Mouse (Mus musculus): ENCODE results near the gene Il16. TPM values are rescaled to one million over a fixed set of nuclear protein-coding genes. Genes with fewer than 3 reads are reported as not detected.

The Il16 gene
- polyA plus RNA-seq, 1 experiment from 2014 or later, result 7.2 TPM

DNA sequence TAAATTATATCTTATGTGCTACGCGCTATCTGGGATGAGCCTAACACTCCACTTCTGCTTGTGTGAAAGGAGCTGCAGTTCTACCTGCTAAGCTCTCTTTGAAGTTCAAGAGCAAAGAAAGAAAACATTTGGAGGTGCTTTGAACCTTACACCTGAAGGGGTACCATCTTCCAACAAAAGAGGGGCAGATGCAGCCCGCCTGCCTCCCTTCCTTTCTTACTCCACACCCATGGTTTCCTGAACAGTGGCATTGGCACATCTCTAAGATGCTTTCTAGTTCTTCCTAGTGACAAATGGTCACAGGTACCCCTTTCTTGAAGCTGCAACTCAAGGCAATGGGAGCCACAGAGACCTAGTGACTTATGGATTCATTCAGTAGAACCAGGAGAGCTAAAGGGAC is 83.8 kb downstream of the Il16 start:
- Histone ChIP-seq H3K4me1 (ENCODE audit: control insufficient read depth, insufficient read depth, low read length) (no peaks in the 10 kb centered on the region), H3K9ac (ENCODE audit: low read depth, low read length) (no peak overlapping the region), H3K4me2 (ENCODE audit: low read depth, low read length) (no peak overlapping the region), H3K27me3 (replicated peaks; ENCODE audit: control insufficient read depth, insufficient read depth, low read length) (no peaks in the 10 kb centered on the region), H3K9me3 (ENCODE audit: control insufficient read depth, low read length) (no peaks in the 10 kb centered on the region), H3K4me3 (ENCODE audit: low read depth, low read length) (no peak overlapping the region), H3K36me3 (ENCODE audit: control insufficient read depth, insufficient read depth, low read length) (no peaks in the 10 kb centered on the region), H3K27ac (replicated peaks; ENCODE audit: low read depth, low read length) (no peak overlapping the region)
- DNase-seq (ENCODE audit: low spot score), result no peak
- ATAC-seq (ENCODE audit: low read depth), result no peak
- 95% methylated on average over 3 of the region's 3 CpGs for WGBS

DNA sequence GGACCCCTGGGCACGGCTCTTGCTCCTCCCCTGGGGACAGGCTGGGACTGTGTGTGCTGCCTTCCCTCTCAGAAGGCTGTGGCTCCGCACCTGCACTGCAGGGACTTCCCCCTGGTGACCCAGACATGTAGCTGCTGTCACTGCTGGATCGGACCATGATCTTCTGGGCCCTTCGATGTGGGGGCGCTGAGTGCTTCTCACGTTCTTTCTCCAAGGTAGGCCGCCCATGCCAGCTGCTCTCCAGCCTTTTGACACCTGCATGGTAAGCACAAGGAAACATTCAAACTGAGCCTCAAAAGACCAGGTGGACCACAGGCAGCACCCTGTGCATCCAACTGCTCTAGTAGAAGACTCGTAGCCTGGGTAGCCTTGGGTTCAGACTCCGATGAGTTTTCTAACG is 84.5 kb downstream of the Il16 start:
- no peaks in the 10 kb centered on the region for H3K36me3 ChIP-seq (ENCODE audit: control insufficient read depth, insufficient read depth, low read length)
- no peak for DNase-seq (ENCODE audit: low spot score)
- no peak overlapping the region for H3K4me2 ChIP-seq (ENCODE audit: low read depth, low read length)
- no peak overlapping the region for H3K4me3 ChIP-seq (ENCODE audit: low read depth, low read length)
- 91% methylated on average over 10 of the region's 10 CpGs for WGBS
- no peaks in the 10 kb centered on the region for H3K27me3 ChIP-seq (replicated peaks; ENCODE audit: control insufficient read depth, insufficient read depth, low read length)
- no peak for ATAC-seq (ENCODE audit: low read depth)
- H3K9ac ChIP-seq (ENCODE audit: low read depth, low read length), result no peak overlapping the region
- no peaks in the 10 kb centered on the region for H3K9me3 ChIP-seq (ENCODE audit: control insufficient read depth, low read length)
- H3K27ac ChIP-seq (replicated peaks; ENCODE audit: low read depth, low read length), result no peak overlapping the region
- H3K4me1 ChIP-seq (ENCODE audit: control insufficient read depth, insufficient read depth, low read length), result no peaks in the 10 kb centered on the region

DNA sequence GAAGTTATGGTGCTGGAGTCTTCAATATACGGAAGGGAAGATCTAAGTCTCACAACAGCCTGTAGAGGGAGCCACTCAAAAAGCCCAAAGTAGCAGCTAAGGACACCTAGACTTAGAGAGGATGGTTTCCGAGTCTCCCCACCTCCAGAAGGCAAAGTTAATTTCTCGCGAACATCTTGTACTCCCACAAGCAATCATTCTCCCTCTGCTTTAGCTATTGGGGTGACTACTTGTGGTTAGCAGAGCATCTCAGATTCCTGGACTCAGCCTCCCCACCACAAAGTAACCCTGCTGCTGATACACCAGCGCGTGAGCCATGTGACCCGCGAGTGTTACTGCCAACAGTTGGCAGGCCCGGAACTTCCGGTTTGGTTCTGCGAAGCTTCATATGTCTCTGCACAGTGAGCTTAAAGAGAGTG is 85.2 kb downstream of the Il16 start:
- Histone ChIP-seq H3K4me2 (ENCODE audit: low read depth, low read length) (no peak overlapping the region), H3K9ac (ENCODE audit: low read depth, low read length) (no peak overlapping the region), H3K4me1 (ENCODE audit: control insufficient read depth, insufficient read depth, low read length) (no peaks in the 10 kb centered on the region), H3K36me3 (ENCODE audit: control insufficient read depth, insufficient read depth, low read length) (no peaks in the 10 kb centered on the region), H3K9me3 (ENCODE audit: control insufficient read depth, low read length) (no peaks in the 10 kb centered on the region), H3K27me3 (replicated peaks; ENCODE audit: control insufficient read depth, insufficient read depth, low read length) (no peaks in the 10 kb centered on the region), H3K27ac (replicated peaks; ENCODE audit: low read depth, low read length) (no peak overlapping the region), H3K4me3 (ENCODE audit: low read depth, low read length) (no peak overlapping the region)
- WGBS, result 90% methylated on average over 11 of the region's 11 CpGs
- no peak for DNase-seq (ENCODE audit: low spot score)
- ATAC-seq (ENCODE audit: low read depth), result no peak

DNA sequence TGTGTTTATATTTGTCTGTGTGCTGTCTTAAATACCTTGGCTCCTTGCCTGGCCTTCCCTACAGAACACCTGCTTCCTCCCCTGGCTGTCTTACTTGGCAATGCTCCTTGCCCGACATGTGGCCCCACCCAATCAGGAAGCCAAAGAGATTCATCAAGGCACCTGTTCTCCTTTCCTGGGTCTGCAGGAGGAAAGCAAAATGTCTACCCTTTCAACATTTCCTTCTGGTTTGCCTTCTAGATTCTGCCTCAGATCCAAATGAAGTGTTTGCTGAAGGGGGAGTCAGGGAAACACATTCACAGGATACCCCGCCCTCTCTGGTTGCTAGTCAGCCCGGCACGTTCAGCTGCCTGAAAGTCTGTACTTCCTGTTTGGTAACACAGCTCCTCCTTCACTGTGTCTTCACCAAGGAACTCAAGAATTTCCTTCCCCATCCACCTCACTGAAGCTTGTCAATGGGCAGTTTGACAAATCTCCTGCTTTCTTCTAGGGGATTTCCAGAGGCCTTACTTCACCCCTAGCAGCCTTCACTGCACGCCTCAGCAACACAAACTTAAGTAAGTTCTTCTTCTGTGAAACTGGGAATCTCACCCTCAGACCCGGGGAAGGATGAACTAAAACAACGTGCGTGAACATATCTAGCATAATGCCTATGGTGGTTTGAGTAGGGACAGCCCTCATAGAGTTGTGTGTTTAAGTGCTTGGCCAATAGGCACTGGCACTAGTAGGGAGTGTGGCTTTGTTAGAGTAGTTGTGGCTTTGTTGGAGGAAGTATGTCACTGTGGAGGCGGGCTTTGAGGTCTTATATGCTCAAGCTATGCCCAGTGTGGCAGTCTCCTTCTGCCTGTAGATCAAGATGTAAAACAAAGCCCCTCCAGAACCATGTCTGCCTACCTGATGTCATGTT is 86.1 kb downstream of the Il16 start:
- Histone ChIP-seq H3K4me2 (ENCODE audit: low read depth, low read length) (no peak overlapping the region), H3K27ac (replicated peaks; ENCODE audit: low read depth, low read length) (no peak overlapping the region), H3K36me3 (ENCODE audit: control insufficient read depth, insufficient read depth, low read length) (no peaks in the 10 kb centered on the region), H3K4me3 (ENCODE audit: low read depth, low read length) (no peak overlapping the region), H3K27me3 (replicated peaks; ENCODE audit: control insufficient read depth, insufficient read depth, low read length) (no peaks in the 10 kb centered on the region), H3K9ac (ENCODE audit: low read depth, low read length) (no peak overlapping the region), H3K9me3 (ENCODE audit: control insufficient read depth, low read length) (no peaks in the 10 kb centered on the region), H3K4me1 (ENCODE audit: control insufficient read depth, insufficient read depth, low read length) (no peaks in the 10 kb centered on the region)
- 76% methylated on average over 9 of the region's 9 CpGs for WGBS
- ATAC-seq (ENCODE audit: low read depth) (no peak), DNase-seq (ENCODE audit: low spot score) (peak; percentile 70)

DNA sequence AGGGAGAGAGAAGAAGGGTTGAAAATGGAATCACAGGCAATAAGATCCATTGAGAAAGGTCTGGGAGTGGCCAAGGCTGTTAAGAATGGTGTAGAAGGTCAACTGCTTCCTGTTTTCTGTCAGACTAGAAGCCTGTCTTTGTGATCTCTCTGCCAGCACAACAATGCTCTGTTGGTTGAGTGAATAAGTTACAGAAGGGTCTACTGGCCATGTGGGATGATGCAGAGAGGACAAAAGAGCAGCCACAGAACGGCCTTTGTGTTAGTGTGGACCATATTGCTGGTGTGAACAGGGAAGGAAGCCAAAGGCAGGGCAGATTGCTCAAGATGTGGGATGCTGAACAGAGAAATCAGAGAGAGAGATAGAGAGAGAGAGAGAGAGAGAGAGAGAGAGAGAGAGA is 86.8 kb downstream of the Il16 start:
- H3K9me3 ChIP-seq (ENCODE audit: control insufficient read depth, low read length), result no peaks in the 10 kb centered on the region
- no peak overlapping the region for H3K27ac ChIP-seq (replicated peaks; ENCODE audit: low read depth, low read length)
- no peaks in the 10 kb centered on the region for H3K4me1 ChIP-seq (ENCODE audit: control insufficient read depth, insufficient read depth, low read length)
- H3K9ac ChIP-seq (ENCODE audit: low read depth, low read length), result no peak overlapping the region
- DNase-seq (ENCODE audit: low spot score), result no peak
- H3K4me2 ChIP-seq (ENCODE audit: low read depth, low read length), result no peak overlapping the region
- no peak for ATAC-seq (ENCODE audit: low read depth)
- H3K36me3 ChIP-seq (ENCODE audit: control insufficient read depth, insufficient read depth, low read length), result no peaks in the 10 kb centered on the region
- H3K27me3 ChIP-seq (replicated peaks; ENCODE audit: control insufficient read depth, insufficient read depth, low read length), result no peaks in the 10 kb centered on the region
- 64% methylated on average over 1 of the region's 1 CpGs for WGBS
- no peak overlapping the region for H3K4me3 ChIP-seq (ENCODE audit: low read depth, low read length)

DNA sequence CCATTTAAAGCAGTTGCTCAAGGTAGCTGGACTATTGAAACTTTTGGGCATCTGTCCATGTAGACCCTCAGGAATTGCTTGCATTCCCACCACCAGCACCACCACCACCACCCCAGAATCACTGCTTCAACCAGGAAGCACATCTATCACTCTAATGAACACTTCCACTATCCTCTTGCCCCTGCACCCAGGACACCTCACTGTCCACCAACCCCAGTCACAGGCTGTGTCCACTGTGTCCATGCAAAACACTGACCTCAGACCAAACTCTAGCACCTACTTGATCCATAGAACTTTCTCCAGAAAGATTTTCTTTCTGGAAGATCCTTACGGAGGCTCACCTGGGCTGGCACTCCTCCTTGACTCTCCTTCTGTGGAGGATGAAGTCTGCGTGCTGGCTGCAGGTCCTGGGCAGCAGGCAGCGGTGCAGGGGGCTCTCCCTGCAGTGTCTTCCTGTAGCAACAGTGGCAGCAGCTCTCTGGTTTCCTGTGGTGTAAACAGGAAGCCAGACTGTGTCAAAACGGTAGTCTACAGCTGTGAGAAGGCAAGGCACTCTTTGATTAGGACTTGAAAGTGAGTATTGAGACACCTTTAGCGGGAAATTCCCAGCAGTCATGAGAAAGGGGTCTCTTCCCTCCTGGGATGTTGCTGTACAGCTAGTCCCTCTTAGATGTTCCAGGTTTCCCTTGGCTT is 90.4 kb downstream of the Il16 start:
- Histone ChIP-seq H3K9ac (ENCODE audit: low read depth, low read length) (no peak overlapping the region), H3K27ac (replicated peaks; ENCODE audit: low read depth, low read length) (no peak overlapping the region), H3K4me1 (ENCODE audit: control insufficient read depth, insufficient read depth, low read length) (no peaks in the 10 kb centered on the region), H3K9me3 (ENCODE audit: control insufficient read depth, low read length) (no peaks in the 10 kb centered on the region), H3K36me3 (ENCODE audit: control insufficient read depth, insufficient read depth, low read length) (no peaks in the 10 kb centered on the region), H3K4me2 (ENCODE audit: low read depth, low read length) (no peak overlapping the region), H3K4me3 (ENCODE audit: low read depth, low read length) (no peak overlapping the region), H3K27me3 (replicated peaks; ENCODE audit: control insufficient read depth, insufficient read depth, low read length) (no peaks in the 10 kb centered on the region)
- DNase-seq (ENCODE audit: low spot score) (peak; percentile 34), ATAC-seq (ENCODE audit: low read depth) (no peak)
- WGBS, result 45% methylated on average over 5 of the region's 5 CpGs

DNA sequence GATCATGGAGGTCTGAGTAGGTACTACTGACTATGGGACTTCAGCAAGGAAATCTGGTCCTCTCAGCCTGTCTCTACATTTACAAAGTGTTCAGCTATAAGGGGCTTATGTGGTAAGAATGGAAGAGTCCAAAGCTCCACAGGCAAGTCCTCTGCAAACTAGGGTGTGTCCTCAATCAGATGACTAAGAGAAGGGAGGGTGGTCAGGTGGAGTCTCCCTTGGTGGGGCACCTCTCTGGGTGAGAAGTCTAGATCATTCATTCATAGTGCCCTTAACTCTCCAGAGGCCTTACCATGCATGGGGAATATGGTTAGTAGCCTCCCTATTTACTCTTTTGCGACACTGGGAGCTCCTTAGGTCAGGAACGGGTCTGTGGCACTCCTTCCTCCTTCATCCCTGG is 91.3 kb downstream of the Il16 start:
- H3K4me2 ChIP-seq (ENCODE audit: low read depth, low read length), result no peak overlapping the region
- DNase-seq (ENCODE audit: low spot score), result no peak
- H3K9me3 ChIP-seq (ENCODE audit: control insufficient read depth, low read length), result no peaks in the 10 kb centered on the region
- ATAC-seq (ENCODE audit: low read depth), result no peak
- no peak overlapping the region for H3K9ac ChIP-seq (ENCODE audit: low read depth, low read length)
- H3K27ac ChIP-seq (replicated peaks; ENCODE audit: low read depth, low read length), result no peak overlapping the region
- H3K27me3 ChIP-seq (replicated peaks; ENCODE audit: control insufficient read depth, insufficient read depth, low read length), result no peaks in the 10 kb centered on the region
- H3K4me3 ChIP-seq (ENCODE audit: low read depth, low read length), result no peak overlapping the region
- no peaks in the 10 kb centered on the region for H3K36me3 ChIP-seq (ENCODE audit: control insufficient read depth, insufficient read depth, low read length)
- H3K4me1 ChIP-seq (ENCODE audit: control insufficient read depth, insufficient read depth, low read length), result no peaks in the 10 kb centered on the region
- WGBS, result 83% methylated on average over 2 of the region's 2 CpGs

DNA sequence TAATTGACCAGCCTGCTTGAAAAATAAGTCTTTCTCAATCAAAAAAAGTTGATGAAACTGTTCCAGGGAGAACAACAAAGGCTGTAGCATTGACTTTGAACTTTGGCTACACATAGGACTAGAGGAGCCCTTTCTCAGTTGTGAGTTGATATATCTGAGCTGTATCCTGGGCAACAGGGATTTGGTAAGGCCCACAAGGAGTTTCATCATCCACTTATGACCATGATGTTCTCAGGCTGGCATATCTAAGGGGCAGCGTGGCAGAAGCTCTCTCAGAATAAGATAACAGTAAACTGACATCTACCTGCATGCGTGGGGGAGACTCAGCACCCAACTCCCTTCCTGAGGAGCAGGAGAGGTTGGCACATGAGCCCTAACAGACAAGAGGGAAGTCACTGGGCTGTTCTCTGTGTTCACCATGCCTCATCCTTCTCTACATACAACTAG is 91.9 kb downstream of the Il16 start:
- no peak overlapping the region for H3K4me3 ChIP-seq (ENCODE audit: low read depth, low read length)
- DNase-seq (ENCODE audit: low spot score), result no peak
- H3K4me1 ChIP-seq (ENCODE audit: control insufficient read depth, insufficient read depth, low read length), result no peaks in the 10 kb centered on the region
- no peaks in the 10 kb centered on the region for H3K9me3 ChIP-seq (ENCODE audit: control insufficient read depth, low read length)
- 89% methylated on average over 2 of the region's 2 CpGs for WGBS
- ATAC-seq (ENCODE audit: low read depth), result no peak
- no peak overlapping the region for H3K27ac ChIP-seq (replicated peaks; ENCODE audit: low read depth, low read length)
- no peak overlapping the region for H3K9ac ChIP-seq (ENCODE audit: low read depth, low read length)
- no peak overlapping the region for H3K4me2 ChIP-seq (ENCODE audit: low read depth, low read length)
- H3K27me3 ChIP-seq (replicated peaks; ENCODE audit: control insufficient read depth, insufficient read depth, low read length), result no peaks in the 10 kb centered on the region
- H3K36me3 ChIP-seq (ENCODE audit: control insufficient read depth, insufficient read depth, low read length), result no peaks in the 10 kb centered on the region
